ENCODE assay signal across 11 mouse cellular contexts in genomic region chr10:75642891-75643290, GRCm38 (mm10). TPM values are rescaled to one million over a fixed set of nuclear protein-coding genes. Genes with fewer than 3 reads are reported as not detected.
DNase-seq lines count a peak whose midpoint lies in the region; ATAC-seq and TF ChIP-seq lines count a peak whose summit lies in the region.
"Had no signal": no experiment of that assay in that cellular context is flagged by ENCODE, and none has a peak within 500 bp of the region (broad histone marks: within the 10 kb centered on the region; RNA-seq: fewer than 3 reads in every experiment).

No protein-coding gene starts in this region.

- H3K36me3 ChIP-seq in heart, embryonic 11.5 days (ENCODE audit: control insufficient read depth, insufficient read depth, low read length) = peaks cover 6% of the 10 kb centered on the region; the same call in 1 of the 2 replicates
- peaks cover 17% of the 10 kb centered on the region for H3K36me3 ChIP-seq in liver, embryonic 13.5 days
- peaks cover 5% of the 10 kb centered on the region; the same call in 1 of the 2 replicates for H3K36me3 ChIP-seq in liver, postnatal 0 days (replicated peaks; ENCODE audit: insufficient read depth, low read length)
- H3K36me3 ChIP-seq in ES-E14 (ENCODE audit: control insufficient read depth, insufficient read depth, low read length, poor library complexity, severe bottlenecking) = peaks cover 12% of the 10 kb centered on the region; the same call in 1 of the 2 replicates
- H3K36me3 ChIP-seq in midbrain, embryonic 16.5 days (ENCODE audit: control insufficient read depth, insufficient read depth, low read length) = peaks cover 8% of the 10 kb centered on the region; the same call in 1 of the 2 replicates

- TF ChIP-seq CTCF in liver, postnatal 0 days (IDR thresholded peaks at IDR 0.05; ENCODE audit: low read depth) = no peak
- no peak for TF ChIP-seq CTCF in lung, adult 2 months (IDR thresholded peaks at IDR 0.05; ENCODE audit: insufficient read depth, low read length)

- peaks cover 14% of the 10 kb centered on the region for H3K4me1 ChIP-seq in heart, embryonic 11.5 days (ENCODE audit: control insufficient read depth, insufficient read depth, low read length)
- peaks cover 26% of the 10 kb centered on the region for H3K4me1 ChIP-seq in liver, embryonic 13.5 days (replicated peaks)
- H3K4me1 ChIP-seq in liver, postnatal 0 days (ENCODE audit: insufficient read depth) = peaks cover 8% of the 10 kb centered on the region; the same call in 1 of the 2 replicates
- H3K4me1 ChIP-seq in ES-E14 (ENCODE audit: control insufficient read depth in 2 of 2, insufficient read depth in 2 of 2, low read length in 2 of 2, poor library complexity in 1 of 2) = peaks cover 0 to 37% of the 10 kb centered on the region in 2 experiments; a peak in 3 of 4 replicates
- H3K4me1 ChIP-seq in midbrain, embryonic 16.5 days (ENCODE audit: control insufficient read depth, insufficient read depth, low read length) = peaks cover 10% of the 10 kb centered on the region; the same call in 1 of the 2 replicates
- H3K4me1 ChIP-seq in lung, adult 2 months (ENCODE audit: control insufficient read depth, insufficient read depth, low read length) = 0 out of 2 replicates have a peak, but pooled peaks cover under 1% of the 10 kb centered on the region

- DNase-seq in heart, adult 11 months = no peak
- DNase-seq in liver, embryonic 13.5 days = no peak
- DNase-seq in liver, postnatal 0 days = no peak
- no peak for DNase-seq in ES-E14 (ENCODE audit: low read depth, low spot score)
- DNase-seq in lung, adult 2 months = no peak
- no peak for DNase-seq in urinary bladder, adult 2 months (ENCODE audit: low spot score)
- DNase-seq: gastrocnemius, postnatal 36 days; lung, embryonic 14.5 days had no signal

- TF ChIP-seq POLR2A in lung, adult 2 months (IDR thresholded peaks at IDR 0.05; ENCODE audit: borderline replicate concordance, extremely low read depth, low read depth, low read length) = no peak

- H3K27ac ChIP-seq in heart, embryonic 11.5 days (ENCODE audit: low read depth, low read length) = no peak overlapping the region
- no peak overlapping the region for H3K27ac ChIP-seq in liver, embryonic 13.5 days
- H3K27ac ChIP-seq in liver, postnatal 0 days (ENCODE audit: low read depth) = no peak overlapping the region
- H3K27ac ChIP-seq in ES-E14 (ENCODE audit: insufficient read depth, low read depth, low read length, poor library complexity, severe bottlenecking) = no peak overlapping the region
- no peak overlapping the region for H3K27ac ChIP-seq in midbrain, embryonic 16.5 days (ENCODE audit: low read length)

- ATAC-seq in heart, embryonic 11.5 days (replicated peaks; ENCODE audit: insufficient number of reproducible peaks, low FRiP score, low TSS enrichment) = no peak
- no peak for ATAC-seq in liver, embryonic 13.5 days (ENCODE audit: low read depth)
- ATAC-seq in liver, postnatal 0 days = no peak
- no peak for ATAC-seq in midbrain, embryonic 16.5 days

- no peaks in the 10 kb centered on the region for H3K27me3 ChIP-seq in heart, embryonic 11.5 days (ENCODE audit: control insufficient read depth, insufficient read depth, low read length)
- H3K27me3 ChIP-seq in liver, embryonic 13.5 days = 0 out of 2 replicates have a peak, but pooled peaks cover under 1% of the 10 kb centered on the region
- no peaks in the 10 kb centered on the region for H3K27me3 ChIP-seq in liver, postnatal 0 days (ENCODE audit: insufficient read depth, low read length)
- no peaks in the 10 kb centered on the region for H3K27me3 ChIP-seq in midbrain, embryonic 16.5 days (ENCODE audit: control insufficient read depth, insufficient read depth, low read depth, low read length)

- no peak overlapping the region for H3K4me3 ChIP-seq in heart, embryonic 11.5 days (ENCODE audit: low read depth, low read length)
- H3K4me3 ChIP-seq in liver, embryonic 13.5 days (replicated peaks) = no peak overlapping the region
- H3K4me3 ChIP-seq in liver, postnatal 0 days (ENCODE audit: low read depth, low read length) = no peak overlapping the region
- H3K4me3 ChIP-seq in ES-E14 (ENCODE audit: insufficient read depth in 1 of 2, low read depth in 1 of 2, low read length in 2 of 2, poor library complexity in 1 of 2, severe bottlenecking in 1 of 2) = peak overlapping the region; percentile 4 to 34; a peak in 2 of 4 replicates
- no peak overlapping the region for H3K4me3 ChIP-seq in midbrain, embryonic 16.5 days (ENCODE audit: low read depth, low read length)
- no peak overlapping the region for H3K4me3 ChIP-seq in lung, adult 2 months (replicated peaks; ENCODE audit: extremely low read depth, low read depth, low read length)

- no peak for TF ChIP-seq EP300 in liver, postnatal 0 days (IDR thresholded peaks at IDR 0.05; ENCODE audit: low read depth)

- no peaks in the 10 kb centered on the region for H3K9me3 ChIP-seq in heart, embryonic 11.5 days (replicated peaks; ENCODE audit: control insufficient read depth, low read length)
- no peaks in the 10 kb centered on the region for H3K9me3 ChIP-seq in liver, embryonic 13.5 days (replicated peaks)
- no peaks in the 10 kb centered on the region for H3K9me3 ChIP-seq in liver, postnatal 0 days (ENCODE audit: low read length)
- no peaks in the 10 kb centered on the region for H3K9me3 ChIP-seq in ES-E14 (ENCODE audit: control insufficient read depth, insufficient read depth, low read depth, low read length)
- no peaks in the 10 kb centered on the region for H3K9me3 ChIP-seq in midbrain, embryonic 16.5 days (replicated peaks; ENCODE audit: control insufficient read depth, low read length, poor library complexity, severe bottlenecking)

- H3K4me2 ChIP-seq in heart, embryonic 11.5 days = no peak overlapping the region
- H3K4me2 ChIP-seq in liver, embryonic 13.5 days = no peak overlapping the region
- H3K4me2 ChIP-seq in liver, postnatal 0 days (ENCODE audit: low read depth, low read length) = no peak overlapping the region
- no peak overlapping the region; the same call in 1 of the 2 replicates for H3K4me2 ChIP-seq in midbrain, embryonic 16.5 days (ENCODE audit: low read length)

- WGBS in heart, embryonic 11.5 days (ENCODE audit: insufficient replicate concordance) = 83% methylated on average over 2 of the region's 2 CpGs
- WGBS in liver, embryonic 13.5 days (ENCODE audit: insufficient replicate concordance) = 78% methylated on average over 2 of the region's 2 CpGs
- 85% methylated on average over 2 of the region's 2 CpGs for WGBS in liver, postnatal 0 days (ENCODE audit: insufficient replicate concordance)
- 83% methylated on average over 2 of the region's 2 CpGs for WGBS in midbrain, embryonic 16.5 days
- 84% methylated on average over 2 of the region's 2 CpGs for WGBS in lung, adult 2 months

- H3K9ac ChIP-seq in heart, embryonic 11.5 days (ENCODE audit: low read depth, low read length) = 0 out of 2 replicates have a peak overlapping the region, but pooled peaks have one; percentile 34
- peak overlapping the region; percentile 0; the same call in 1 of the 2 replicates for H3K9ac ChIP-seq in liver, embryonic 13.5 days
- H3K9ac ChIP-seq in liver, postnatal 0 days (replicated peaks) = no peak overlapping the region
- no peak overlapping the region for H3K9ac ChIP-seq in ES-E14 (ENCODE audit: insufficient read depth, low read depth, low read length, poor library complexity, severe bottlenecking)
- 0 out of 2 replicates have a peak overlapping the region, but pooled peaks have one; percentile 47 for H3K9ac ChIP-seq in midbrain, embryonic 16.5 days (ENCODE audit: low read depth, low read length)
- H3K9ac ChIP-seq: lung, embryonic 14.5 days had no signal

- in situ Hi-C loops in ES-E14 (cut with MboI; ENCODE audit: low sequenced_read_pairs in 2 of 2, unreplicated experiment in 2 of 2) = no loop called here

TF ChIP-seq in ES-E14, 5 proteins besides CTCF, POLR2A, EP300 and RAD21:
- TF ChIP-seq CHD2 (IDR thresholded peaks at IDR 0.05; ENCODE audit: low read depth, low read length) (no peak), HCFC1 (IDR thresholded peaks at IDR 0.05; ENCODE audit: borderline replicate concordance, insufficient read depth, low read length) (no peak), ZNF384 (IDR thresholded peaks at IDR 0.05; ENCODE audit: low read depth, low read length) (no peak), MAFK (IDR thresholded peaks at IDR 0.05; ENCODE audit: insufficient read depth, low read depth, low read length) (no peak), ZC3H11A (IDR thresholded peaks at IDR 0.05; ENCODE audit: borderline replicate concordance, low read depth, low read length) (no peak)

RNA-seq across cellular contexts. Expression of gene Susd2, which starts 0.9 kb away (rescaled TPM):
- polyA plus RNA-seq in heart, embryonic 11.5 days (2014; fragmentation: Nextera tagmentation; extraction: Ambion mirVana) = 1.4 and 2.1 TPM in 2 replicates
- 1.0 and 1.4 TPM in 2 replicates for polyA plus RNA-seq in liver, embryonic 13.5 days (2015; fragmentation: Nextera tagmentation; extraction: Ambion mirVana)
- 1.6 TPM in 2 replicates for polyA plus RNA-seq in liver, postnatal 0 days (2015; fragmentation: Nextera tagmentation; extraction: Ambion mirVana)
- total RNA-seq in ES-E14 (2012; rRNA removed) = 10.4 and 20.1 TPM in 2 replicates
- 3.1 and 4.9 TPM in 2 replicates for polyA plus RNA-seq in midbrain, embryonic 16.5 days (2015; fragmentation: Nextera tagmentation; extraction: Ambion mirVana)
- 13.4 and 15.3 TPM in 2 replicates for polyA plus RNA-seq in lung, adult 2 months (2012; rRNA removed)
- polyA plus RNA-seq in urinary bladder, adult 2 months (2012; rRNA removed) = 57.5 and 76.1 TPM in 2 replicates
- total RNA-seq: monocyte, adult 5-6 weeks had no signal

RNA-seq across cellular contexts. Expression of gene Ggt5, which starts 53.8 kb away (rescaled TPM):
- polyA plus RNA-seq in heart, embryonic 11.5 days (2014; fragmentation: Nextera tagmentation; extraction: Ambion mirVana) = 2.8 and 5.0 TPM in 2 replicates
- 0.52 and 0.59 TPM in 2 replicates for polyA plus RNA-seq in liver, embryonic 13.5 days (2015; fragmentation: Nextera tagmentation; extraction: Ambion mirVana)
- 0.81 and 1.4 TPM in 2 replicates for polyA plus RNA-seq in liver, postnatal 0 days (2015; fragmentation: Nextera tagmentation; extraction: Ambion mirVana)
- total RNA-seq in ES-E14 (2012; rRNA removed) = 0.36 and 0.58 TPM in 2 replicates
- polyA plus RNA-seq in midbrain, embryonic 16.5 days (2015; fragmentation: Nextera tagmentation; extraction: Ambion mirVana) = 2.1 and 2.5 TPM in 2 replicates
- 35.5 and 39.7 TPM in 2 replicates for polyA plus RNA-seq in lung, adult 2 months (2012; rRNA removed)
- polyA plus RNA-seq in urinary bladder, adult 2 months (2012; rRNA removed) = 8.6 and 10.5 TPM in 2 replicates

Comparison
In these comparisons a context has a peak if more than half of its experiments do, and no peak if none do; other contexts are left out.
1. H3K9ac ChIP-seq: peak in heart, embryonic 11.5 days (single experiment), liver, embryonic 13.5 days (single experiment) and midbrain, embryonic 16.5 days (single experiment); none in liver, postnatal 0 days (single experiment) and ES-E14 (single experiment).
2. H3K4me3 ChIP-seq: peak in ES-E14 (2 of 2); none in heart, embryonic 11.5 days (single experiment), liver, embryonic 13.5 days (single experiment), liver, postnatal 0 days (single experiment), midbrain, embryonic 16.5 days (single experiment) and lung, adult 2 months (single experiment).